Mouse (Mus musculus) stomach, adult 2 months (tissue): ENCODE data around the gene Togaram1. TPM values are rescaled to one million over a fixed set of nuclear protein-coding genes. Genes with fewer than 3 reads are reported as not detected.

ENCODE experiments used
- polyA plus RNA-seq: library from polyadenylated mRNA; depleted of rRNA; stranded (reverse); fragments of >200 nt; gene quantifications from 2 replicates; pipeline ENCODE4 v1.2.3, GENCODE M21; 2012; rRNA removed

Gene Togaram1
- polyA plus RNA-seq = 0.53 and 0.89 TPM in 2 replicates

GRCm38 (mm10) chr12:64965124-64966026, at the start of gene Togaram1, which contains the start of gene Klhl28:
Gene Togaram1 (plus strand): TSS chr12:64965804.
Gene Klhl28 (minus strand): TSS chr12:64965534.

GRCm38 (mm10) chr12:64917578-64918471, 47.8 kb upstream of the Togaram1 start, which contains the start of gene Gm527:
Gene Gm527 (plus strand): TSS chr12:64917906.

GRCm38 (mm10) chr12:65036190-65036870, 70.7 kb downstream of the Togaram1 start, which contains the start of gene Prpf39:
Gene Prpf39 (plus strand): TSS chr12:65036333.

Other genes with a start within 250 kb of the Togaram1 start
- 0.08 TPM in 1 of 2 replicates, not detected in the other for gene Gm527, start 47.9 kb upstream of the Togaram1 start, polyA plus RNA-seq
- gene Klhl28, start 270 bp upstream of the Togaram1 start, polyA plus RNA-seq = 0.12 and 0.70 TPM in 2 replicates
- 0.34 and 1.0 TPM in 2 replicates for gene Prpf39, start 70.5 kb downstream of the Togaram1 start, polyA plus RNA-seq
- gene Fkbp3, start 108.2 kb downstream of the Togaram1 start, polyA plus RNA-seq = 1.9 and 2.7 TPM in 2 replicates
- gene Fancm, start 109.8 kb downstream of the Togaram1 start, polyA plus RNA-seq = 0.21 and 0.27 TPM in 2 replicates
- 0.02 TPM in 1 of 2 replicates, not detected in the other for gene Mis18bp1, start 206.8 kb downstream of the Togaram1 start, polyA plus RNA-seq